ENCODE assay signal across 8 mouse cellular contexts in genomic region chr14:21051380-21052111, GRCm38 (mm10). TPM values are rescaled to one million over a fixed set of nuclear protein-coding genes. Genes with fewer than 3 reads are reported as not detected.
DNase-seq lines count a peak whose midpoint lies in the region; ATAC-seq and TF ChIP-seq lines count a peak whose summit lies in the region.

No protein-coding gene starts in this region.

- TF ChIP-seq RAD21 in CH12.LX (IDR thresholded peaks at IDR 0.05; ENCODE audit: low read depth, low read length), result no peak

- 0 out of 2 replicates have a peak, but pooled peaks cover 7% of the 10 kb centered on the region for H3K36me3 ChIP-seq in heart, embryonic 10.5 days
- peaks cover 0 to 22% of the 10 kb centered on the region in 2 experiments for H3K36me3 ChIP-seq in CH12.LX (replicated peaks in 1 of 2; ENCODE audit: control insufficient read depth in 1 of 2, insufficient read depth in 1 of 2, low read length in 1 of 2)
- no peaks in the 10 kb centered on the region for H3K36me3 ChIP-seq in forebrain, embryonic 13.5 days (ENCODE audit: poor library complexity, severe bottlenecking)
- H3K36me3 ChIP-seq in liver, embryonic 16.5 days (ENCODE audit: control insufficient read depth, insufficient read depth), result no peaks in the 10 kb centered on the region

- peak overlapping the region; percentile 75 for H3K9ac ChIP-seq in CH12.LX (ENCODE audit: insufficient read depth, low read depth)
- H3K9ac ChIP-seq in forebrain, embryonic 13.5 days, result peak overlapping the region; percentile 83
- H3K9ac ChIP-seq in liver, embryonic 16.5 days (ENCODE audit: low read depth, low read length), result peak overlapping the region; percentile 92

- TF ChIP-seq POLR2A in CH12.LX (IDR thresholded peaks at IDR 0.05; ENCODE audit: low read depth, low read length), result no peak

- no peak for TF ChIP-seq CTCF in CH12.LX (conservative IDR thresholded peaks at IDR 0.05 in 1 of 2, IDR thresholded peaks at IDR 0.05 in 1 of 2; ENCODE audit: low read depth in 2 of 2, low read length in 2 of 2)

- intact Hi-C loops in heart, postnatal 36 days (cut with DNase I), result no loop called here
- intact Hi-C loops in left cerebral cortex, postnatal 14 days (cut with DNase I), result loop anchor here (5.0 kb wide), 2 partner anchors 36 to 61 kb away; no protein-coding TSS in a partner anchor

- no peak for TF ChIP-seq EP300 in CH12.LX (IDR thresholded peaks at IDR 0.05; ENCODE audit: low read length)

- no peaks in the 10 kb centered on the region for H3K27me3 ChIP-seq in heart, embryonic 10.5 days (ENCODE audit: insufficient read depth, poor library complexity, severe bottlenecking)
- no peaks in the 10 kb centered on the region for H3K27me3 ChIP-seq in CH12.LX (replicated peaks)
- no peaks in the 10 kb centered on the region for H3K27me3 ChIP-seq in forebrain, embryonic 13.5 days
- H3K27me3 ChIP-seq in liver, embryonic 16.5 days (ENCODE audit: control insufficient read depth, insufficient read depth, low read depth, low read length), result no peaks in the 10 kb centered on the region

- no peaks in the 10 kb centered on the region for H3K9me3 ChIP-seq in heart, embryonic 10.5 days
- no peaks in the 10 kb centered on the region for H3K9me3 ChIP-seq in CH12.LX (replicated peaks; ENCODE audit: low read length)
- H3K9me3 ChIP-seq in forebrain, embryonic 13.5 days (replicated peaks), result no peaks in the 10 kb centered on the region
- peaks cover 6% of the 10 kb centered on the region for H3K9me3 ChIP-seq in liver, embryonic 16.5 days (replicated peaks; ENCODE audit: control insufficient read depth, low read length)

- peaks cover 21% of the 10 kb centered on the region for H3K79me2 ChIP-seq in CH12.LX (replicated peaks; ENCODE audit: control insufficient read depth, extremely low read depth, insufficient read depth, poor library complexity, severe bottlenecking)

- 8% methylated on average over 28 of the region's 28 CpGs for WGBS in heart, embryonic 10.5 days
- 10% methylated on average over 28 of the region's 28 CpGs for WGBS in forebrain, embryonic 13.5 days
- WGBS in liver, embryonic 16.5 days (ENCODE audit: insufficient replicate concordance), result 6% methylated on average over 28 of the region's 28 CpGs

- H3K4me1 ChIP-seq in heart, embryonic 10.5 days, result peaks cover 25% of the 10 kb centered on the region
- H3K4me1 ChIP-seq in CH12.LX (ENCODE audit: control insufficient read depth in 1 of 2, insufficient read depth in 2 of 2), result peaks cover 0 to 37% of the 10 kb centered on the region in 2 experiments; a peak in 2 of 4 replicates
- H3K4me1 ChIP-seq in forebrain, embryonic 13.5 days, result peaks cover 15% of the 10 kb centered on the region
- peaks cover 18% of the 10 kb centered on the region for H3K4me1 ChIP-seq in liver, embryonic 16.5 days (ENCODE audit: control insufficient read depth, low read depth, low read length)

- in situ Hi-C loops in CH12.LX (cut with MboI; ENCODE audit: low pct_ligation_motif_present, low pct_unique_long_range_greater_than_20kb, low sequenced_read_pairs), result no loop called here

- peak overlapping the region; percentile 79 for H3K4me2 ChIP-seq in CH12.LX (ENCODE audit: insufficient read depth, low read depth, poor library complexity, severe bottlenecking)
- peak overlapping the region; percentile 80 for H3K4me2 ChIP-seq in forebrain, embryonic 13.5 days
- H3K4me2 ChIP-seq in liver, embryonic 16.5 days (ENCODE audit: low read depth, low read length), result peak overlapping the region; percentile 88

- no peak for DNase-seq in heart, embryonic 10.5 days (ENCODE audit: low spot score)
- DNase-seq in heart, postnatal 36 days, result no peak
- peak; percentile 29 for DNase-seq in CH12.LX (ENCODE audit: extremely low read depth)
- no peak for DNase-seq in left cerebral cortex, postnatal 14 days (ENCODE audit: low spot score in 2 of 2)
- no peak for DNase-seq in adrenal gland, adult (ENCODE audit: inconsistent age in 2 of 2, low spot score in 1 of 2)
- DNase-seq in gastrocnemius, postnatal 4 days (ENCODE audit: low spot score in 2 of 2), result no peak

- ATAC-seq in forebrain, embryonic 13.5 days, result peak; percentile 14
- no peak for ATAC-seq in liver, embryonic 16.5 days (ENCODE audit: low read depth)

- H3K4me3 ChIP-seq in heart, embryonic 10.5 days, result peak overlapping the region; percentile 90
- peak overlapping the region; percentile 83 to 99 (median 91) for H3K4me3 ChIP-seq in CH12.LX (replicated peaks in 1 of 3; ENCODE audit: low read depth in 2 of 3, low read length in 2 of 3, poor library complexity in 1 of 3)
- H3K4me3 ChIP-seq in forebrain, embryonic 13.5 days, result peak overlapping the region; percentile 87
- peak overlapping the region; percentile 99 for H3K4me3 ChIP-seq in liver, embryonic 16.5 days (ENCODE audit: low read depth, low read length)

- peak overlapping the region; percentile 97 for H3K27ac ChIP-seq in heart, embryonic 10.5 days
- 0 out of 2 replicates have a peak overlapping the region, but pooled peaks have one; percentile 71 for H3K27ac ChIP-seq in CH12.LX (ENCODE audit: insufficient read depth, low read depth)
- peak overlapping the region; percentile 81 for H3K27ac ChIP-seq in forebrain, embryonic 13.5 days
- H3K27ac ChIP-seq in liver, embryonic 16.5 days (ENCODE audit: low read length), result peak overlapping the region; percentile 92

- dilution Hi-C loops in CH12.LX (cut with MboI; ENCODE audit: extremely low pct_ligation_motif_present, extremely low pct_unique_long_range_greater_than_20kb, low sequenced_read_pairs), result no loop called here

TF ChIP-seq in CH12.LX, 34 proteins besides CTCF, POLR2A, EP300 and RAD21 (continues in another document):
- no peak for TF ChIP-seq USF1 (IDR thresholded peaks at IDR 0.05; ENCODE audit: low read depth, low read length)
- no peak for TF ChIP-seq POLR2AphosphoS2 (IDR thresholded peaks at IDR 0.05; ENCODE audit: low read depth, low read length)
- TF ChIP-seq TBP (conservative IDR thresholded peaks at IDR 0.05; ENCODE audit: low read depth, low read length), result no peak
- TF ChIP-seq MAFK (IDR thresholded peaks at IDR 0.05; ENCODE audit: insufficient replicate concordance, low read length), result no peak
- TF ChIP-seq RCOR1 (conservative IDR thresholded peaks at IDR 0.05; ENCODE audit: low read depth, low read length), result 0 out of 2 replicates have a peak, but pooled peaks have one; percentile 28
- no peak; the same call in 1 of the 2 replicates for TF ChIP-seq UBTF (IDR thresholded peaks at IDR 0.05; ENCODE audit: low read depth, low read length)
- no peak for TF ChIP-seq HCFC1 (IDR thresholded peaks at IDR 0.05; ENCODE audit: low read depth, low read length)
- no peak for TF ChIP-seq CHD2 (IDR thresholded peaks at IDR 0.05; ENCODE audit: low read length)
- TF ChIP-seq CHD1 (IDR thresholded peaks at IDR 0.05; ENCODE audit: low read depth, low read length), result peak; percentile 49; the same call in 1 of the 2 replicates
- TF ChIP-seq GABPA (IDR thresholded peaks at IDR 0.05; ENCODE audit: insufficient replicate concordance, low read depth, low read length), result no peak
- TF ChIP-seq ZMIZ1 (IDR thresholded peaks at IDR 0.05; ENCODE audit: low read depth, low read length), result no peak
- no peak for TF ChIP-seq MYC (IDR thresholded peaks at IDR 0.05; ENCODE audit: low read depth, low read length)
- TF ChIP-seq MXI1 (IDR thresholded peaks at IDR 0.05; ENCODE audit: low read depth, low read length), result peak; percentile 68; the same call in 1 of the 2 replicates
- TF ChIP-seq JUND (conservative IDR thresholded peaks at IDR 0.05; ENCODE audit: low read depth, low read length), result no peak
- TF ChIP-seq SMC3 (IDR thresholded peaks at IDR 0.05; ENCODE audit: low read depth, low read length), result no peak
- no peak for TF ChIP-seq ZKSCAN1 (IDR thresholded peaks at IDR 0.05; ENCODE audit: borderline replicate concordance, low read depth, low read length)
- no peak for TF ChIP-seq MAX (IDR thresholded peaks at IDR 0.05; ENCODE audit: low read length)
- TF ChIP-seq TCF12 (IDR thresholded peaks at IDR 0.05; ENCODE audit: low read depth, low read length), result no peak
- TF ChIP-seq MEF2A (IDR thresholded peaks at IDR 0.05; ENCODE audit: borderline replicate concordance, low read depth, low read length), result no peak; the same call in 1 of the 2 replicates
- no peak for TF ChIP-seq ZC3H11A (IDR thresholded peaks at IDR 0.05; ENCODE audit: low read depth, low read length)
- TF ChIP-seq ELF1 (IDR thresholded peaks at IDR 0.05; ENCODE audit: low read depth, low read length), result 0 out of 2 replicates have a peak, but pooled peaks have one; percentile 14
- TF ChIP-seq ZNF384 (IDR thresholded peaks at IDR 0.05; ENCODE audit: low read depth, low read length), result peak; percentile 51
- no peak for TF ChIP-seq KAT2A (IDR thresholded peaks at IDR 0.05; ENCODE audit: insufficient replicate concordance, low read length)
- TF ChIP-seq USF2 (conservative IDR thresholded peaks at IDR 0.05; ENCODE audit: low read depth, low read length), result no peak
- TF ChIP-seq JUN (IDR thresholded peaks at IDR 0.05; ENCODE audit: insufficient read depth, low read depth, low read length), result no peak
- TF ChIP-seq NRF1 (IDR thresholded peaks at IDR 0.05; ENCODE audit: low read depth, low read length), result peak; percentile 33; the same call in 1 of the 2 replicates

RNA-seq across cellular contexts. Expression of gene Ap3m1, which starts 0.8 kb away (rescaled TPM):
- polyA plus RNA-seq in heart, embryonic 10.5 days (2016; fragmentation: Nextera tagmentation; extraction: Ambion mirVana), result 82.2 and 89.2 TPM in 2 replicates
- 10 to 100 TPM; 58.0 to 62.9 TPM for total RNA-seq in heart, postnatal 36 days (2021)
- total RNA-seq in CH12.LX (2012; rRNA removed) (32.6 and 38.7 TPM in 2 replicates), CH12.LX (2014; rRNA removed) (73.4 and 78.3 TPM in 2 replicates)
- polyA plus RNA-seq in CH12.LX (2012; ENCODE audit: insufficient read length, low read depth), result 60.3 and 61.7 TPM in 2 replicates
- 107 and 125 TPM in 2 replicates for polyA plus RNA-seq in forebrain, embryonic 13.5 days (2015; fragmentation: Nextera tagmentation; extraction: Ambion mirVana)
- 31.6 and 33.4 TPM in 2 replicates for polyA plus RNA-seq in liver, embryonic 16.5 days (2015; fragmentation: Nextera tagmentation; extraction: Ambion mirVana)
- total RNA-seq in left cerebral cortex, postnatal 14 days (2021), result 10 to 100 TPM; 75.4 to 87.2 TPM
- total RNA-seq in gastrocnemius, postnatal 4 days (2021), result 10 to 100 TPM; 58.0 to 58.7 TPM

RNA-seq across cellular contexts. Expression of gene Adk, which starts 0.8 kb away (rescaled TPM):
- 275 and 312 TPM in 2 replicates for polyA plus RNA-seq in heart, embryonic 10.5 days (2016; fragmentation: Nextera tagmentation; extraction: Ambion mirVana)
- total RNA-seq in heart, postnatal 36 days (2021), result 100 to 1,000 TPM; 239 to 252 TPM
- total RNA-seq in CH12.LX (2012; rRNA removed) (59.0 and 84.9 TPM in 2 replicates), CH12.LX (2014; rRNA removed) (123 and 129 TPM in 2 replicates)
- polyA plus RNA-seq in CH12.LX (2012; ENCODE audit: insufficient read length, low read depth), result 47.9 and 58.8 TPM in 2 replicates
- 104 and 105 TPM in 2 replicates for polyA plus RNA-seq in forebrain, embryonic 13.5 days (2015; fragmentation: Nextera tagmentation; extraction: Ambion mirVana)
- polyA plus RNA-seq in liver, embryonic 16.5 days (2015; fragmentation: Nextera tagmentation; extraction: Ambion mirVana), result 224 and 254 TPM in 2 replicates
- 10 to 100 TPM; 69.5 to 77.7 TPM for total RNA-seq in left cerebral cortex, postnatal 14 days (2021)
- 10 to 100 TPM; 40.6 to 57.3 TPM for total RNA-seq in gastrocnemius, postnatal 4 days (2021)
